Mouse (Mus musculus): ENCODE measurements at regions not wholly inside any gene's neighbourhood (a gene's known extent, or its start where the extent isn't known, plus 50 kb on each side); places are given as distances from the start of the nearest gene placed in this dataset.

DNA sequence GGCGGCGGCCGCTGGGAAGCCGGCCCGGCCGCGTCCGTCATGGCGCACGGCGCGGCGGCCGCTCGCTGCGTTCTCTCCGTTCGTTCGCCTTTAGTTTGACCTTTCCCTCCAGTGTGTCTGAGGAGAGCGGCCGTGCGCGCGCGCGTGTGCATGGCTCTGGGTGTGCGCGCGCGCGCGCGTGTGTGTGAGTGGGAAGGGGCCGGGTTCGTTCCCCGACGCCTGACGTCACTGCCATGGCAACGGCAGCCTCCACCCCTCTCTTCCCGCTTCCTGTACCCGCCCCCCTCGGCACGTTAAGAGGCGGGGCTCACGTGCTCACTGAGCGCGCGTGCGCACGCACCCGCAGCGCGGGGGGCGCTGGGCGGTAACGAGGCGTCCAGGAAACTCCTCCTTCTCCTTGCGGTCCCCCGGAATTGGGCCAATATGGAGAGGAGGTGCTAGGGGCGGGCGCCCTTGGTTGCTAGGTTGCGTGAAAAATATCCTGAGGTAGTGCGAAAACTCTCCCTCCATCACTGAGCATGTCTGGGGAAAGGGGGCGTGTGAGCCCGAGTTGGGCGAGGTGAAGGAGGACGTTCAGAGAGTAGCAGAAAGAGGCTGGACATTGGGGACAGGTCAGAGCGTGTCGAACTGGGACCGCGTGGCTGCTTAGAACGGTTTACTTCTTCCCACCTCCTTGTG lies 1862.5 kb upstream of the Lrrc6 start:
- Histone ChIP-seq H3K27ac (ENCODE audit: low read depth) (peak overlapping the region; percentile 88), H3K9me3 (ENCODE audit: control insufficient read depth, low read length) (no peaks in the 10 kb centered on the region), H3K9ac (ENCODE audit: low read length) (peak overlapping the region; percentile 87), H3K36me3 (ENCODE audit: control insufficient read depth, insufficient read depth, low read length) (no peaks in the 10 kb centered on the region), H3K4me3 (ENCODE audit: low read depth, low read length) (peak overlapping the region; percentile 93), H3K4me2 (ENCODE audit: low read length) (peak overlapping the region; percentile 68), H3K27me3 (replicated peaks; ENCODE audit: control insufficient read depth, insufficient read depth, low read length) (no peaks in the 10 kb centered on the region), H3K4me1 (replicated peaks; ENCODE audit: control insufficient read depth, insufficient read depth, low read length) (peaks cover 7% of the 10 kb centered on the region; the same call in 1 of the 2 replicates)
- WGBS: under 1% methylated on average over 57 of the region's 72 CpGs
- DNase-seq (ENCODE audit: low spot score): peak; percentile 97
- peak; percentile 96 for ATAC-seq (replicated peaks; ENCODE audit: low FRiP score, low TSS enrichment, low read depth)

GRCm38 (mm10) chr15:68362081-68363057 lies 1861.7 kb upstream of the Lrrc6 start:
- DNase-seq (ENCODE audit: low spot score) (peak; percentile 80), ATAC-seq (replicated peaks; ENCODE audit: low FRiP score, low TSS enrichment, low read depth) (peak; percentile 70)
- Histone ChIP-seq H3K36me3 (ENCODE audit: control insufficient read depth, insufficient read depth, low read length) (no peaks in the 10 kb centered on the region), H3K4me3 (ENCODE audit: low read depth, low read length) (peak overlapping the region; percentile 93), H3K4me2 (ENCODE audit: low read length) (peak overlapping the region; percentile 68), H3K4me1 (replicated peaks; ENCODE audit: control insufficient read depth, insufficient read depth, low read length) (peaks cover 7% of the 10 kb centered on the region; the same call in 1 of the 2 replicates), H3K27me3 (replicated peaks; ENCODE audit: control insufficient read depth, insufficient read depth, low read length) (no peaks in the 10 kb centered on the region), H3K9me3 (ENCODE audit: control insufficient read depth, low read length) (no peaks in the 10 kb centered on the region), H3K27ac (ENCODE audit: low read depth) (peak overlapping the region; percentile 88), H3K9ac (ENCODE audit: low read length) (peak overlapping the region; percentile 87)
- under 1% methylated on average over 95 of the region's 121 CpGs for WGBS

GRCm38 (mm10) chr15:68360956-68361908 lies 1860.5 kb upstream of the Lrrc6 start:
- DNase-seq (ENCODE audit: low spot score) (no peak), ATAC-seq (replicated peaks; ENCODE audit: low FRiP score, low TSS enrichment, low read depth) (no peak)
- Histone ChIP-seq H3K9ac (ENCODE audit: low read length) (peak overlapping the region; percentile 87), H3K36me3 (ENCODE audit: control insufficient read depth, insufficient read depth, low read length) (no peaks in the 10 kb centered on the region), H3K4me2 (ENCODE audit: low read length) (peak overlapping the region; percentile 68), H3K27me3 (replicated peaks; ENCODE audit: control insufficient read depth, insufficient read depth, low read length) (no peaks in the 10 kb centered on the region), H3K27ac (ENCODE audit: low read depth) (0 out of 2 replicates have a peak overlapping the region, but pooled peaks have one; percentile 88), H3K4me1 (replicated peaks; ENCODE audit: control insufficient read depth, insufficient read depth, low read length) (peaks cover 7% of the 10 kb centered on the region; the same call in 1 of the 2 replicates), H3K9me3 (ENCODE audit: control insufficient read depth, low read length) (no peaks in the 10 kb centered on the region), H3K4me3 (ENCODE audit: low read depth, low read length) (peak overlapping the region; percentile 93)
- 38% methylated on average over 6 of the region's 6 CpGs for WGBS

GRCm38 (mm10) chr15:68359496-68359895 lies 1858.8 kb upstream of the Lrrc6 start:
- Histone ChIP-seq H3K27ac (ENCODE audit: low read depth) (no peak overlapping the region), H3K4me3 (ENCODE audit: low read depth, low read length) (no peak overlapping the region), H3K4me1 (replicated peaks; ENCODE audit: control insufficient read depth, insufficient read depth, low read length) (peaks cover 7% of the 10 kb centered on the region; the same call in 1 of the 2 replicates), H3K4me2 (ENCODE audit: low read length) (no peak overlapping the region), H3K9me3 (ENCODE audit: control insufficient read depth, low read length) (no peaks in the 10 kb centered on the region), H3K27me3 (replicated peaks; ENCODE audit: control insufficient read depth, insufficient read depth, low read length) (no peaks in the 10 kb centered on the region), H3K36me3 (ENCODE audit: control insufficient read depth, insufficient read depth, low read length) (no peaks in the 10 kb centered on the region), H3K9ac (ENCODE audit: low read length) (no peak overlapping the region)
- DNase-seq (ENCODE audit: low spot score): no peak
- 69% methylated on average over 3 of the region's 3 CpGs for WGBS
- ATAC-seq (replicated peaks; ENCODE audit: low FRiP score, low TSS enrichment, low read depth): no peak

GRCm38 (mm10) chr15:68355957-68356356 lies 1855.2 kb upstream of the Lrrc6 start:
- ATAC-seq (replicated peaks; ENCODE audit: low FRiP score, low TSS enrichment, low read depth) (no peak), DNase-seq (ENCODE audit: low spot score) (no peak)
- Histone ChIP-seq H3K36me3 (ENCODE audit: control insufficient read depth, insufficient read depth, low read length) (no peaks in the 10 kb centered on the region), H3K27ac (ENCODE audit: low read depth) (no peak overlapping the region), H3K27me3 (replicated peaks; ENCODE audit: control insufficient read depth, insufficient read depth, low read length) (no peaks in the 10 kb centered on the region), H3K9ac (ENCODE audit: low read length) (no peak overlapping the region), H3K4me1 (replicated peaks; ENCODE audit: control insufficient read depth, insufficient read depth, low read length) (peaks cover under 1% of the 10 kb centered on the region; the same call in 1 of the 2 replicates), H3K4me3 (ENCODE audit: low read depth, low read length) (no peak overlapping the region), H3K4me2 (ENCODE audit: low read length) (no peak overlapping the region), H3K9me3 (ENCODE audit: control insufficient read depth, low read length) (no peaks in the 10 kb centered on the region)
- 80% methylated on average over 1 of the region's 1 CpGs for WGBS

- Histone ChIP-seq H3K36me3 (ENCODE audit: control insufficient read depth, insufficient read depth, low read length) (0 out of 2 replicates have a peak, but pooled peaks cover 5% of the 10 kb centered on the region), H3K27ac (ENCODE audit: low read depth) (no peak overlapping the region), H3K9me3 (ENCODE audit: control insufficient read depth, low read length) (no peaks in the 10 kb centered on the region), H3K9ac (ENCODE audit: low read length) (no peak overlapping the region), H3K4me2 (ENCODE audit: low read length) (no peak overlapping the region), H3K4me3 (ENCODE audit: low read depth, low read length) (no peak overlapping the region), H3K27me3 (replicated peaks; ENCODE audit: control insufficient read depth, insufficient read depth, low read length) (no peaks in the 10 kb centered on the region), H3K4me1 (replicated peaks; ENCODE audit: control insufficient read depth, insufficient read depth, low read length) (0 out of 2 replicates have a peak, but pooled peaks cover 5% of the 10 kb centered on the region)
- DNase-seq (ENCODE audit: low spot score) (no peak), ATAC-seq (replicated peaks; ENCODE audit: low FRiP score, low TSS enrichment, low read depth) (no peak)
- 87% methylated on average over 3 of the region's 3 CpGs for whole genome bisulfite sequencing
Observed at GRCm38 (mm10) chr15:68344652-68345051, 1843.9 kb upstream of the Lrrc6 start.

GRCm38 (mm10) chr15:68342542-68342941 lies 1841.8 kb upstream of the Lrrc6 start:
- 86% methylated on average over 1 of the region's 1 CpGs for WGBS

More at GRCm38 (mm10) chr15:68342542-68342941, 1841.8 kb upstream of the Lrrc6 start:
- Histone ChIP-seq H3K36me3 (ENCODE audit: control insufficient read depth, insufficient read depth, low read length) (0 out of 2 replicates have a peak, but pooled peaks cover 5% of the 10 kb centered on the region), H3K4me3 (ENCODE audit: low read depth, low read length) (no peak overlapping the region), H3K9me3 (ENCODE audit: control insufficient read depth, low read length) (no peaks in the 10 kb centered on the region), H3K4me1 (replicated peaks; ENCODE audit: control insufficient read depth, insufficient read depth, low read length) (0 out of 2 replicates have a peak, but pooled peaks cover 5% of the 10 kb centered on the region), H3K27me3 (replicated peaks; ENCODE audit: control insufficient read depth, insufficient read depth, low read length) (no peaks in the 10 kb centered on the region), H3K27ac (ENCODE audit: low read depth) (no peak overlapping the region), H3K4me2 (ENCODE audit: low read length) (no peak overlapping the region), H3K9ac (ENCODE audit: low read length) (no peak overlapping the region)
- ATAC-seq (replicated peaks; ENCODE audit: low FRiP score, low TSS enrichment, low read depth): no peak
- DNase-seq (ENCODE audit: low spot score): no peak
